Mouse (Mus musculus) cerebellum, postnatal 14 days (tissue): ENCODE data around the gene Kcnh6.

ENCODE experiments used
- DNase-seq, 2 experiments: peaks; one replicate each; pipeline ENCODE4 v3.0.0; 2021; ENCODE audit warnings: mixed read lengths in 2 of 2

Gene Kcnh6

GRCm38 (mm10) chr11:106065073-106065922 lies 57.4 kb downstream of the Kcnh6 start:
- DNase-seq, result no peak

DNA sequence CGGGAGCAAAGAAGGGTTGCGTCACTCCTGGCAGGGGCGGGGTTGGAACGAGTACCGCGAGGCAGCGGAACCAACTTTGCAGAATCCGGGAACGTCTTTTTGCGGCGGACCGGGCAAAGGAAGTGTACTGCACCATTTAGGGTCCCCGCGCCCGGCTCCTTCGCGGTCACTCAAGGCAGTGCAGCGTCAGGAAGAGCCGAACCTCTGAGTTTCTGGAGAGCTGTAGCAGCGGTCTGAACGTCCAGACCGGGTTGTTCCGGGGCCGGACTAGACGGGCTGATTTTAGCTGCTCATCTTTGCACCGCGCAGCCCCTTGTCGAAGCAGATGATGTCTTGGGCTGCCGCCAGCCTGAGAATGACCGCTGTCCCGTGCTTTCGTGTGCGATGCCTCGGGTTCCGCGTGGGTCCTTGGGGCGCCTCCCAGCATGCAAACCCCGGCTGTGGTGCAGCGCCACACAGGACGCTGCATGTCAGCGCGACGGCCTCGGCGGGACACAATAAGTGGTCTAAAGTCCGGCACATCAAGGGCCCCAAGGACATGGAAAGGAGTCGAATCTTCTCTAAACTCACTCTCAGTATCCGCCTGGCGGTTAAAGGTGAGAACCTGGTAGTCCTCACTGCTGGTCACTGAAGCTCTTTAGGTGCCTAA lies 58.1 kb downstream of the Kcnh6 start, which contains the start of gene Taco1:
Gene Taco1 (plus strand): TSS at position 139 of the 649 bp plus-strand sequence.
- DNase-seq, result peak; percentile 98

- DNase-seq, result peak; percentile 55 to 72
These were observed 58.7 kb downstream of the Kcnh6 start for GRCm38 (mm10) chr11:106066616-106067015.

- no peak for DNase-seq
These were observed 65.8 kb downstream of the Kcnh6 start for GRCm38 (mm10) chr11:106073774-106074173.

- peak; percentile 75 to 87 for DNase-seq
These were observed 68.4 kb downstream of the Kcnh6 start for GRCm38 (mm10) chr11:106076321-106076720.
